Mouse (Mus musculus): ENCODE data around the gene Tbce. TPM values are rescaled to one million over a fixed set of nuclear protein-coding genes. Genes with fewer than 3 reads are reported as not detected.

Gene Tbce
- polyA plus RNA-seq, 1 experiment = 5.2 TPM

DNA sequence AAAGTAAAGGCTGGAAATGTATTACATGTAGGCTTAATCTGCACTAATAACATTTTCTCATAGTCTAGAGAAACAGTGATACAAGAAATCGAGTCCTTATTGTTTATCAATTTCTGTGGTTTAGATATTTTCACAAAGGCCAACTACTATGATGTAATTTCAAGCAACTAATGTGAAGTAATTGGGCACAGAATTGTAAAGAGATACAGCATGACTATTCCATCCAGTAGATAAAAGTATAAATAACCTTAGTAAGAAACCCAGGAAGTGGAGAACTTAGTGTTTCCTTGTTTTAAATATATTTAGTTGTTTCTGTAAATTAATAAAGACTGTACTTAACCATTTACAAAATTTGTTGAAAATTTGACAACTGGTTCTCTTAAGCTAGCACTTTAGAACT is 69.6 kb downstream of the Tbce start:
- no peak overlapping the region for H3K27ac ChIP-seq (ENCODE audit: insufficient read depth, low read depth, low read length)
- no peak for TF ChIP-seq POLR2A (IDR thresholded peaks at IDR 0.05; ENCODE audit: low read depth, low read length)
- no peak for TF ChIP-seq CTCF (IDR thresholded peaks at IDR 0.05; ENCODE audit: extremely low read depth, insufficient read length, insufficient replicate concordance, low read depth, low read length)
- H3K27me3 ChIP-seq (ENCODE audit: control insufficient read depth, insufficient read depth, low read length) = no peaks in the 10 kb centered on the region
- WGBS = 73% methylated on average over 1 of the region's 1 CpGs
- peaks cover 10% of the 10 kb centered on the region for H3K36me3 ChIP-seq (ENCODE audit: control insufficient read depth, insufficient read depth, low read length)
- no peak overlapping the region for H3K4me3 ChIP-seq (ENCODE audit: low read depth, low read length)
- no peaks in the 10 kb centered on the region for H3K4me1 ChIP-seq (ENCODE audit: control insufficient read depth, insufficient read depth, insufficient read length, low read length)

DNA sequence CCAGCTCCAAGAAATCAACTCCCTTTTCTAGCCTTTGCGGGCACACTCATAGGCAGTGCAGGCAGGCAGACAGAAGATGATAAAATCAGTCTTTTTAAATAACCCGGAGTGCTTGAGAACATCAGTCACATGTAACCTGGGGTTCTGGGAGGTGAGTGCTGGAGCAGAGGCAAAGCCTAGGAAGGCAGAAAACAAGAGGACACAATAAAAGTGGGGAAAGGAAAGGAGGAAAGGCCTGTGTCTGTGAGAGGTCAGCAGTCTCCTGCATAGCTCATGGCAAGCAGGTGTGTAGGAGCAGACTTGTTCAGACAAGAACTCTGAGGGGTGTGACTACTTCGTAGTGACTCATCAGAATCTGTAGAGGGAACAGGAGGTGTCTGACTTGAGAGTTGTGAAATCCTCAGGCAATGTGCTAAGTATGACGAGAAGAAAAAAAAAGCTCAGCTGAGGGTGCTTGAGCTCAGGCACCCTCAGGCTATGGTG is 70.8 kb downstream of the Tbce start:
- TF ChIP-seq CTCF (IDR thresholded peaks at IDR 0.05; ENCODE audit: extremely low read depth, insufficient read length, insufficient replicate concordance, low read depth, low read length) = no peak
- TF ChIP-seq POLR2A (IDR thresholded peaks at IDR 0.05; ENCODE audit: low read depth, low read length) = no peak
- 56% methylated on average over 4 of the region's 4 CpGs for WGBS
- no peaks in the 10 kb centered on the region for H3K4me1 ChIP-seq (ENCODE audit: control insufficient read depth, insufficient read depth, insufficient read length, low read length)
- no peak overlapping the region for H3K27ac ChIP-seq (ENCODE audit: insufficient read depth, low read depth, low read length)
- H3K36me3 ChIP-seq (ENCODE audit: control insufficient read depth, insufficient read depth, low read length) = peaks cover 10% of the 10 kb centered on the region
- H3K4me3 ChIP-seq (ENCODE audit: low read depth, low read length) = no peak overlapping the region
- H3K27me3 ChIP-seq (ENCODE audit: control insufficient read depth, insufficient read depth, low read length) = no peaks in the 10 kb centered on the region

DNA sequence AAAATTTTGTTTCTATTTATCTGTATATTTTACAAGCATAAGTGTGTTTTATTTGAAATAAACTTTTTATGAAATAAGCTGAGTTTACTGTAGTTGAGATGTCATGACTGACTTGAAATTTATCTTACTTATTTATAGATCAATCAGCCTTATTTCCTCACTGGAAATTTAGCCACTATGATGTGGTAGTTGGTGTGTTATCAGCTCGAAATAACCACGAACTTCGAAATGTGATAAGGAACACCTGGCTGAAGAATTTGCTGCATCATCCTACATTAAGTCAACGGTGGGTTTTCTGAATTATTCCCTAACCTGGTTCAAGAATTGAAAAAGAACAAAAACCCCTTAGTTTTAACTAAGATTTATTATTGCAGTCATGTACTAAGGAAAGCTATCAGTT is 73.3 kb downstream of the Tbce start:
- Histone ChIP-seq H3K27ac (ENCODE audit: insufficient read depth, low read depth, low read length) (no peak overlapping the region), H3K4me3 (ENCODE audit: low read depth, low read length) (no peak overlapping the region), H3K36me3 (ENCODE audit: control insufficient read depth, insufficient read depth, low read length) (peaks cover 8% of the 10 kb centered on the region), H3K27me3 (ENCODE audit: control insufficient read depth, insufficient read depth, low read length) (no peaks in the 10 kb centered on the region), H3K4me1 (ENCODE audit: control insufficient read depth, insufficient read depth, insufficient read length, low read length) (no peaks in the 10 kb centered on the region)
- WGBS = 20% methylated on average over 4 of the region's 4 CpGs
- TF ChIP-seq CTCF (IDR thresholded peaks at IDR 0.05; ENCODE audit: extremely low read depth, insufficient read length, insufficient replicate concordance, low read depth, low read length) = no peak
- no peak for TF ChIP-seq POLR2A (IDR thresholded peaks at IDR 0.05; ENCODE audit: low read depth, low read length)

DNA sequence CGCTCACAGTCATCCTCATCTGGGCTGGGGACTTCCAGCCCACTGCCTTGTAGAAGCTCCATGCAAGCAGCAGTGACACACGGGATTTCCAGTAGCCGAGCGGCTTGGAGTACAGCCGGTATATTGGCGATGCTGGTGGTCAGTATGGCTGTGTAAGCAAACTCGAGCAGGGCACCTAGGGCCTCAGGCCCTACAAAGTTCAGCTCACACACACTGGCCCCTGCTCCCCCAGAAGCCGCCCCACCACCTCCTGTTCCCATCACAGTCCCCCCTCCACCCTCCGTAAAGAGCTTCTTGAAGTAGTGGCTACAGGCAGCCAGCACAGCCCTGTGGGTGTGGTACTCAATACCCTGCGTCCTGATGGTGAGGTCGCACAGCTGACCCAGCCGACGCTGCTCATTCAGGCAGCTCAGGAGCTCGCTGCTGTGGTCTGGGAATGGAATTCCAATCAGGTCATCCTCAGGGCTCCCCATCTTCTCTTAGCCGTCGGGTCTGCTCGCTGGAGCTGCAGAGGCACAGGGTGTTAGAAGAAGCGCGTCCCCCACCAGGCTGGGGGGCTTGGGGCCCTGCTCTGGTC is 74.0 kb downstream of the Tbce start:
- no peak overlapping the region for H3K4me3 ChIP-seq (ENCODE audit: low read depth, low read length)
- H3K4me1 ChIP-seq (ENCODE audit: control insufficient read depth, insufficient read depth, insufficient read length, low read length) = no peaks in the 10 kb centered on the region
- TF ChIP-seq CTCF (IDR thresholded peaks at IDR 0.05; ENCODE audit: extremely low read depth, insufficient read length, insufficient replicate concordance, low read depth, low read length) (no peak), POLR2A (IDR thresholded peaks at IDR 0.05; ENCODE audit: low read depth, low read length) (no peak)
- H3K36me3 ChIP-seq (ENCODE audit: control insufficient read depth, insufficient read depth, low read length) = peaks cover 8% of the 10 kb centered on the region
- no peaks in the 10 kb centered on the region for H3K27me3 ChIP-seq (ENCODE audit: control insufficient read depth, insufficient read depth, low read length)
- no peak overlapping the region for H3K27ac ChIP-seq (ENCODE audit: insufficient read depth, low read depth, low read length)
- 83% methylated on average over 19 of the region's 19 CpGs for WGBS

DNA sequence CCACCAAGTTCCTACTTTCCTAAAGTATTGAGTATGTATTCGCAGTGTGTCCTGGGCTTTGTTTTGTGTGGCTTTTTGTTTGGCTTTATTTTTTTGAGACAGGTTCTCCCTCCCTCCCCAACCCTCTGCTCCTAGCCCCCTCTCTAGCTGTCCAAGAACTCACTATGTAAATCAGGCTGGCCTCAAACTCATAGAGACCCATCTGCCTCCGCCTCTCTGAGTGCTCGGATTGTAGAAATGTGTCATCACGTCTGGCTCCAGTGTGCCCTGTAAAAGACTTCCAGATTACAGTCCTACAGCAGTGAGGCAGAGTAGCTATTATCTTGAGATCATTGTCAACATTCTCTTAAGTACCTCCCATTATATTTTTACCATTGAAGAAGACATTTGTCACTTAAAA is 78.4 kb downstream of the Tbce start:
- WGBS = 75% methylated on average over 4 of the region's 4 CpGs
- Histone ChIP-seq H3K4me1 (ENCODE audit: control insufficient read depth, insufficient read depth, insufficient read length, low read length) (no peaks in the 10 kb centered on the region), H3K4me3 (ENCODE audit: low read depth, low read length) (no peak overlapping the region), H3K27ac (ENCODE audit: insufficient read depth, low read depth, low read length) (no peak overlapping the region), H3K36me3 (ENCODE audit: control insufficient read depth, insufficient read depth, low read length) (0 out of 2 replicates have a peak, but pooled peaks cover 2% of the 10 kb centered on the region), H3K27me3 (ENCODE audit: control insufficient read depth, insufficient read depth, low read length) (no peaks in the 10 kb centered on the region)
- TF ChIP-seq POLR2A (IDR thresholded peaks at IDR 0.05; ENCODE audit: low read depth, low read length) = no peak
- no peak for TF ChIP-seq CTCF (IDR thresholded peaks at IDR 0.05; ENCODE audit: extremely low read depth, insufficient read length, insufficient replicate concordance, low read depth, low read length)

- 0 out of 2 replicates have a peak, but pooled peaks cover 2% of the 10 kb centered on the region for H3K36me3 ChIP-seq (ENCODE audit: control insufficient read depth, insufficient read depth, low read length)
- H3K27ac ChIP-seq (ENCODE audit: insufficient read depth, low read depth, low read length) = no peak overlapping the region
- no peaks in the 10 kb centered on the region for H3K27me3 ChIP-seq (ENCODE audit: control insufficient read depth, insufficient read depth, low read length)
- TF ChIP-seq POLR2A (IDR thresholded peaks at IDR 0.05; ENCODE audit: low read depth, low read length) (no peak), CTCF (IDR thresholded peaks at IDR 0.05; ENCODE audit: extremely low read depth, insufficient read length, insufficient replicate concordance, low read depth, low read length) (no peak)
- WGBS = 86% methylated on average over 4 of the region's 4 CpGs
- no peak overlapping the region for H3K4me3 ChIP-seq (ENCODE audit: low read depth, low read length)
- no peaks in the 10 kb centered on the region; the same call in 1 of the 2 replicates for H3K4me1 ChIP-seq (ENCODE audit: control insufficient read depth, insufficient read depth, insufficient read length, low read length)
Observed at GRCm38 (mm10) chr13:13960211-13960610, 79.2 kb downstream of the Tbce start.

DNA sequence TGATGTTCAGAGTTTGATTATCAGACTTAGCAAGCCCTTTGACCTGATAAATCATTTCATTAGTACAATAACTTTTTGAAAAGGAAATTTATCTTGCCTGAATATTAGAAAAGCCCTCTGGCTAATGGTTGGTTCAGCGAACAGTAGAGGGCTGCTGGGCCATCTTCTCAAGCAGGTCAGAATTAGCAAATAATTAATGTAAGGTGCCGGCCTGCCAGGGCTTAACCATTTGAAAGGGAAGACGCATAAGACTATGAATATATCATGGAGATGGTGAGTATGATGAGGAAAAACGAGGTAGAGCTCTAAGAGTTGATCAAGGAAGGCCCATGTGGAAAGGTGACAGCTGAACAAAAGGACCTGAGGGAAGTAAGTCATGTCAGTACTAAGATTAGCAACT is 82.8 kb downstream of the Tbce start:
- H3K27ac ChIP-seq (ENCODE audit: insufficient read depth, low read depth, low read length) = no peak overlapping the region
- TF ChIP-seq POLR2A (IDR thresholded peaks at IDR 0.05; ENCODE audit: low read depth, low read length) (no peak), CTCF (IDR thresholded peaks at IDR 0.05; ENCODE audit: extremely low read depth, insufficient read length, insufficient replicate concordance, low read depth, low read length) (no peak)
- 59% methylated on average over 4 of the region's 4 CpGs for WGBS
- H3K4me3 ChIP-seq (ENCODE audit: low read depth, low read length) = no peak overlapping the region
- H3K27me3 ChIP-seq (ENCODE audit: control insufficient read depth, insufficient read depth, low read length) = no peaks in the 10 kb centered on the region
- no peaks in the 10 kb centered on the region; the same call in 1 of the 2 replicates for H3K4me1 ChIP-seq (ENCODE audit: control insufficient read depth, insufficient read depth, insufficient read length, low read length)
- H3K36me3 ChIP-seq (ENCODE audit: control insufficient read depth, insufficient read depth, low read length) = 0 out of 2 replicates have a peak, but pooled peaks cover 2% of the 10 kb centered on the region

All from small intestine, adult 2 months (tissue).